Mouse (Mus musculus): ENCODE data around the gene Mllt10. TPM values are rescaled to one million over a fixed set of nuclear protein-coding genes. Genes with fewer than 3 reads are reported as not detected.
A peak's percentile ranks its signal among the peaks of the same experiment; 100 is the strongest.

Mllt10 gene
- polyA plus RNA-seq (2012; rRNA removed) (13.4 and 16.4 TPM in 2 replicates), polyA plus RNA-seq (2014; fragmentation: Nextera tagmentation; extraction: Ambion mirVana) (14.4 and 19.7 TPM in 2 replicates)

DNA sequence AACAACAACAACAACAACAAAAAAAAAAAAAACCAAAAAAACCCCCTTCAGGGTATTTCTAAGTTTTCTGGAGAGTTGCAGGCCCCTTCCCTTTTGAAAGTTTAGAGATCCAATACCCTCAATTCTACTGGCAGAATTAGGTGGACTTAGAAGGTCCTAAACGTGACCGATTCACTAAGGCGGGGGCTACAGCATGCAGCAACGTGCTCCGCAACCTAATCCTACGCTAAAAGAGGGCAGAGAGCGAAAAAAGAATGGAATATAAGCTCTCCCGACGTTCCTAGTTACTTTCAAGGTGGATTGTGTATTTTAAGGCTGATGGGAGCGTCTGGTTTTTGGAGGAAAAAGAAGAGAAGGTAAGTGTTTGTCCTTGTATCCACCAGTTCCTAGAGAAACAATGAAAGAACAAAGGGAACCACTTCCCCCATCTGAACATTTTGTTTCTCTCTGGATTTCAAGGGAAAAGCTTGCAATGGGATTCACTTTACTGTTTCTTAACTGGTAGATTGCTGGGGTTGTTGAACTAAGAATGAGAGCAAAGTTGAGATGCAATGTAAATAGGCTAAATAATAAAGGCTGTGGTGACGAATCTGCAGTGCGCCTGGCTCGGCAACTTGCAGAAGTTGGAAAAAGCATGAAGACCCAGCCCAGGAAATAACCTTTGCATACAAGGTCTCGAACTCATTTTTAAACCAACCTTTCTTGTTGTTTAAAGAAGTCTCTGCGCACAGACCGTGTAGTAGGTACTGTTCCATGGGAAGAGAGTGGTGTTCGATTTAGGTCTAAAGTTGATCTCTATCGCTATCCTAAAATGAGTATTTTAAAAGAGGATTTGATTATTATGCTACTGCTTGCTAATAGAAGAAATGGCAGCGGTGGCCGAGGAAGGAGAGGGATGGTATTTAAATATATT is at the start of gene Mllt10:
TSS of gene Mllt10 (plus strand) at position 222 of the 913 bp plus-strand sequence.
- ATAC-seq (ENCODE audit: insufficient read depth) = no peak

DNA sequence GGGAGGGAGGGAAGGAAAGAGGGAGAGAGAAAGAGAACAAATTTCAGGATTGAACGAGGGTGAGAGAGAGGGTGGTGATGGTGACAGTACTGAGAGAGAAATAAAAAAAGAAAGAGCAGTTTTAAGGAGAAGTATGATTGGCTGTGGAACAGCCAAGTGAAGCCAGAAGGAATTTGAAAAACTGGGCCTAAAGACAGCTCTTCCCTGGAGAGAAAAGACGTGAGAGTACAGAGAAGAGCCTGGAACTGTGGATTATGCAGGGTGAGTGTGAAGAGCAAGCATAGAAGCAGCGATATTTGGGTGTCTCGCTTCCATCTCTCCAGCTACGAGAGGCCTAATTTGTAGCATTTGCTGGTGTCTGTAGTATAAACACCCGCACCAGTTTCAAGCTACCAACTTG is 43.8 kb upstream of the Mllt10 start:
- Histone ChIP-seq H3K9me3 (ENCODE audit: control insufficient read depth, low read length) (no peaks in the 10 kb centered on the region), H3K4me1 (replicated peaks; ENCODE audit: control insufficient read depth in 2 of 2, insufficient read depth in 2 of 2, low read length in 1 of 2) (no peaks in the 10 kb centered on the region), H3K36me3 (replicated peaks; ENCODE audit: control insufficient read depth, insufficient read depth, low read depth) (no peaks in the 10 kb centered on the region), H3K27me3 (ENCODE audit: control insufficient read depth, insufficient read depth, low read length) (no peaks in the 10 kb centered on the region), H3K4me3 (ENCODE audit: insufficient read depth in 1 of 2, low read depth in 2 of 2, low read length in 2 of 2) (no peak overlapping the region), H3K27ac (no peak overlapping the region), H3K9ac (replicated peaks) (no peak overlapping the region), H3K4me2 (ENCODE audit: low read depth) (no peak overlapping the region)
- TF ChIP-seq CTCF (IDR thresholded peaks at IDR 0.05; ENCODE audit: low read depth) (no peak), EP300 (IDR thresholded peaks at IDR 0.05; ENCODE audit: low read depth) (no peak)
- 65% methylated on average over 6 of the region's 6 CpGs for WGBS (ENCODE audit: insufficient replicate concordance)
- DNase-seq (ENCODE audit: low read depth in 3 of 3, low spot score in 3 of 3) (no peak), ATAC-seq (ENCODE audit: insufficient read depth) (no peak)

More for the DNA sequence above, at the start of gene Mllt10:
- Histone ChIP-seq H3K27me3 (ENCODE audit: control insufficient read depth, insufficient read depth, low read length) (peaks cover 20% of the 10 kb centered on the region), H3K36me3 (replicated peaks; ENCODE audit: control insufficient read depth, insufficient read depth, low read depth) (no peaks in the 10 kb centered on the region), H3K9ac (replicated peaks) (peak within 1 kb of the TSS; percentile 78), H3K9me3 (ENCODE audit: control insufficient read depth, low read length) (no peaks in the 10 kb centered on the region), H3K27ac (peak within 1 kb of the TSS; percentile 41), H3K4me1 (replicated peaks; ENCODE audit: control insufficient read depth in 2 of 2, insufficient read depth in 2 of 2, low read length in 1 of 2) (peaks cover 5 to 10% of the 10 kb centered on the region in 2 experiments), H3K4me2 (ENCODE audit: low read depth) (peak within 1 kb of the TSS; percentile 88), H3K4me3 (ENCODE audit: insufficient read depth in 1 of 2, low read depth in 2 of 2, low read length in 2 of 2) (peak within 1 kb of the TSS; percentile 62 to 86)
- no peak for TF ChIP-seq EP300 (IDR thresholded peaks at IDR 0.05; ENCODE audit: low read depth)
- no peak for TF ChIP-seq CTCF (IDR thresholded peaks at IDR 0.05; ENCODE audit: low read depth)
- DNase-seq (ENCODE audit: low read depth in 3 of 3, low spot score in 3 of 3) = no peak
- 4% methylated on average over 20 of the region's 20 CpGs for WGBS (ENCODE audit: insufficient replicate concordance)

DNA sequence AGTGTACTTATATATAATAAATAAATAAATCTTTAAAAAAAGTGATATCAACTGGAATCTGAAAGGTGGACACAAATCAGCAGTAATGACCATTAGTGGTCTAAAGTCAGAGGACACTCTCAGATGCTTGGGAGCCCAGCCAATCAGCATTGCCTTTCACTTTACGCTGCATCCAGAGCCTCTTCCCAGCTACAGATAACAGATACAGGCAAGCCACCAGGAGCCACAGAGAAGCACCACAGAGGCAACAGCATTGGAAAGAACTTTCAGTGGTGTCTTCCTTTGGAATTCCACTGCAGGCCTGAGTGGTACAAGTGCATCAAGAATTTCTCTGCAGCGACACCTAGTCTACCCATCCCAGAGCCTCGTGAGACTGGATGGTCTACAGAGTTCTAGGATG is 42.2 kb upstream of the Mllt10 start:
- 70% methylated on average over 3 of the region's 3 CpGs for WGBS (ENCODE audit: insufficient replicate concordance)
- no peaks in the 10 kb centered on the region for H3K27me3 ChIP-seq (ENCODE audit: control insufficient read depth, insufficient read depth, low read length)

GRCm38 (mm10) chr2:18015581-18015980 is 39.5 kb upstream of the Mllt10 start:
- ATAC-seq (ENCODE audit: insufficient read depth) = no peak
- 34% methylated on average over 3 of the region's 3 CpGs for WGBS (ENCODE audit: insufficient replicate concordance)
- TF ChIP-seq CTCF (IDR thresholded peaks at IDR 0.05; ENCODE audit: low read depth) (no peak), EP300 (IDR thresholded peaks at IDR 0.05; ENCODE audit: low read depth) (no peak)
- Histone ChIP-seq H3K9me3 (ENCODE audit: control insufficient read depth, low read length) (no peaks in the 10 kb centered on the region), H3K27me3 (ENCODE audit: control insufficient read depth, insufficient read depth, low read length) (no peaks in the 10 kb centered on the region), H3K4me1 (replicated peaks; ENCODE audit: control insufficient read depth in 2 of 2, insufficient read depth in 2 of 2, low read length in 1 of 2) (no peaks in the 10 kb centered on the region), H3K27ac (no peak overlapping the region), H3K4me2 (ENCODE audit: low read depth) (no peak overlapping the region), H3K36me3 (replicated peaks; ENCODE audit: control insufficient read depth, insufficient read depth, low read depth) (no peaks in the 10 kb centered on the region), H3K9ac (replicated peaks) (no peak overlapping the region), H3K4me3 (ENCODE audit: insufficient read depth in 1 of 2, low read depth in 2 of 2, low read length in 2 of 2) (no peak overlapping the region)
- DNase-seq (ENCODE audit: low read depth in 3 of 3, low spot score in 3 of 3) = no peak

More for the DNA sequence above, 42.2 kb upstream of the Mllt10 start:
- no peak for TF ChIP-seq CTCF (IDR thresholded peaks at IDR 0.05; ENCODE audit: low read depth)
- TF ChIP-seq EP300 (IDR thresholded peaks at IDR 0.05; ENCODE audit: low read depth) = no peak
- ATAC-seq (ENCODE audit: insufficient read depth) (no peak), DNase-seq (ENCODE audit: low read depth in 3 of 3, low spot score in 3 of 3) (no peak)
- Histone ChIP-seq H3K4me3 (ENCODE audit: insufficient read depth in 1 of 2, low read depth in 2 of 2, low read length in 2 of 2) (no peak overlapping the region), H3K9ac (replicated peaks) (no peak overlapping the region), H3K9me3 (ENCODE audit: control insufficient read depth, low read length) (no peaks in the 10 kb centered on the region), H3K4me2 (ENCODE audit: low read depth) (no peak overlapping the region), H3K27ac (no peak overlapping the region), H3K36me3 (replicated peaks; ENCODE audit: control insufficient read depth, insufficient read depth, low read depth) (no peaks in the 10 kb centered on the region), H3K4me1 (replicated peaks; ENCODE audit: control insufficient read depth in 2 of 2, insufficient read depth in 2 of 2, low read length in 1 of 2) (no peaks in the 10 kb centered on the region)

GRCm38 (mm10) chr2:18016639-18017038 is 38.4 kb upstream of the Mllt10 start:
- H3K27ac ChIP-seq = no peak overlapping the region
- WGBS (ENCODE audit: insufficient replicate concordance) = 56% methylated on average over 1 of the region's 1 CpGs
- H3K36me3 ChIP-seq (replicated peaks; ENCODE audit: control insufficient read depth, insufficient read depth, low read depth) = no peaks in the 10 kb centered on the region
- H3K9me3 ChIP-seq (ENCODE audit: control insufficient read depth, low read length) = no peaks in the 10 kb centered on the region
- DNase-seq (ENCODE audit: low read depth in 3 of 3, low spot score in 3 of 3) (no peak), ATAC-seq (ENCODE audit: insufficient read depth) (no peak)
- H3K9ac ChIP-seq (replicated peaks) = no peak overlapping the region
- no peak overlapping the region for H3K4me3 ChIP-seq (ENCODE audit: insufficient read depth in 1 of 2, low read depth in 2 of 2, low read length in 2 of 2)
- TF ChIP-seq EP300 (IDR thresholded peaks at IDR 0.05; ENCODE audit: low read depth) (no peak), CTCF (IDR thresholded peaks at IDR 0.05; ENCODE audit: low read depth) (no peak)
- no peak overlapping the region for H3K4me2 ChIP-seq (ENCODE audit: low read depth)
- no peaks in the 10 kb centered on the region for H3K4me1 ChIP-seq (replicated peaks; ENCODE audit: control insufficient read depth in 2 of 2, insufficient read depth in 2 of 2, low read length in 1 of 2)
- no peaks in the 10 kb centered on the region for H3K27me3 ChIP-seq (ENCODE audit: control insufficient read depth, insufficient read depth, low read length)

Measured in liver, embryonic 14.5 days (tissue).